Mouse (Mus musculus) MEL (cell line): ENCODE data around the gene Gm17606. TPM values are rescaled to one million over a fixed set of nuclear protein-coding genes. Genes with fewer than 3 reads are reported as not detected.
A peak's percentile ranks its signal among the peaks of the same experiment; 100 is the strongest.

Experiments used
- DNase-seq: peaks from one replicate; pipeline ENCODE4 v3.0.0; 2011; ENCODE audit warnings: low read depth, low spot score
- H3K27ac ChIP-seq: 2 replicates; pipeline ENCODE4 v1.5.1; 2012; ENCODE audit warnings: low read depth, mild to moderate bottlenecking, control low read depth, low read length, moderate library complexity; ENCODE audit not compliant: control insufficient read depth
- H3K27me3 ChIP-seq, 2 experiments: fragments of 150-350 bp in 1 of 2; sonication (generic) in 1 of 2; 2 replicates each; pipeline ENCODE4 v1.6.1; 2012; ENCODE audit warnings: low read length in 2 of 2, mild to moderate bottlenecking in 2 of 2, improper control_type of control experiment in 1 of 2, moderate library complexity in 1 of 2; ENCODE audit not compliant: insufficient read depth in 2 of 2, control insufficient read depth in 1 of 2
- H3K36me3 ChIP-seq, 2 experiments: 2 replicates each; pipeline ENCODE4 v1.6.1; 2012 to 2014; ENCODE audit warnings: low read length in 2 of 2, improper control_type of control experiment in 1 of 2, inconsistent platforms in 1 of 2, mild to moderate bottlenecking in 1 of 2; ENCODE audit not compliant: insufficient read depth in 2 of 2, control insufficient read depth in 1 of 2
- H3K4me1 ChIP-seq, 2 experiments: fragments of 150-350 bp in 1 of 2; sonication (generic) in 1 of 2; 2 replicates each; pipeline ENCODE4 v1.6.1; 2012; ENCODE audit warnings: low read length in 2 of 2, improper control_type of control experiment in 1 of 2, mild to moderate bottlenecking in 1 of 2; ENCODE audit not compliant: insufficient read depth in 2 of 2, control insufficient read depth in 1 of 2
- H3K4me3 ChIP-seq, 2 experiments: fragments of 150-350 bp in 1 of 2; sonication (generic) in 1 of 2; 2 replicates each; pipeline ENCODE4 v1.5.1; 2012; ENCODE audit warnings: low read depth in 2 of 2, low read length in 2 of 2, mild to moderate bottlenecking in 2 of 2, moderate library complexity in 2 of 2, control low read depth in 1 of 2, improper control_type of control experiment in 1 of 2; ENCODE audit not compliant: control insufficient read depth in 1 of 2, insufficient read depth in 1 of 2
- H3K79me2 ChIP-seq: 2 replicates; pipeline ENCODE4 v1.6.1; 2012; ENCODE audit warnings: mild to moderate bottlenecking, low read length, moderate library complexity; ENCODE audit not compliant: control insufficient read depth, poor library complexity, insufficient read depth
- H3K9ac ChIP-seq: 2 replicates; pipeline ENCODE4 v1.6.1; 2012; ENCODE audit warnings: low read depth, mild to moderate bottlenecking, control low read depth, low read length, moderate library complexity; ENCODE audit not compliant: control insufficient read depth, poor library complexity, severe bottlenecking
- H3K9me3 ChIP-seq: fragments of 150-350 bp; sonication (generic); replicated peaks from 2 replicates; pipeline ENCODE4 v1.6.1; 2012; ENCODE audit warnings: mild to moderate bottlenecking, low read length, improper control_type of control experiment, moderate library complexity; ENCODE audit not compliant: insufficient read depth
- BHLHE40 ChIP-seq: IDR thresholded peaks from 2 replicates; pipeline ENCODE4 v1.6.1; 2012; ENCODE audit warnings: low read depth, mild to moderate bottlenecking, inconsistent platforms, low read length, improper control_type of control experiment, borderline replicate concordance
- CTCF ChIP-seq, 3 experiments: IDR thresholded peaks in 2 of 3; conservative IDR thresholded peaks in 1 of 3; 2 replicates each; pipeline ENCODE4 v1.5.1; 2011 to 2012; ENCODE audit warnings: low read length in 3 of 3, low read depth in 2 of 3, mild to moderate bottlenecking in 2 of 3, improper control_type of control experiment in 1 of 3, inconsistent platforms in 1 of 3, mixed read lengths in 1 of 3, moderate library complexity in 1 of 3; ENCODE audit not compliant: control insufficient read depth in 1 of 3, insufficient read depth in 1 of 3, poor library complexity in 1 of 3, severe bottlenecking in 1 of 3
- E2F4 ChIP-seq: IDR thresholded peaks from 2 replicates; pipeline ENCODE4 v1.6.1; 2011; ENCODE audit warnings: low read depth, low read length, improper control_type of control experiment, borderline replicate concordance
- ELF1 ChIP-seq: IDR thresholded peaks from 2 replicates; pipeline ENCODE4 v1.6.1; 2014; ENCODE audit warnings: low read depth, mild to moderate bottlenecking, inconsistent platforms, low read length, improper control_type of control experiment, moderate library complexity
- EP300 ChIP-seq, 2 experiments: IDR thresholded peaks; 2 replicates each; pipeline ENCODE4 v1.6.1; 2011; ENCODE audit warnings: improper control_type of control experiment in 2 of 2, low read length in 2 of 2, low read depth in 1 of 2, mild to moderate bottlenecking in 1 of 2
- ETS1 ChIP-seq: IDR thresholded peaks from 2 replicates; pipeline ENCODE4 v1.6.1; 2012; ENCODE audit warnings: low read depth, mild to moderate bottlenecking, inconsistent platforms, low read length, improper control_type of control experiment, moderate library complexity
- KAT2A ChIP-seq: conservative IDR thresholded peaks from 2 replicates; pipeline ENCODE4 v1.6.1; 2012; ENCODE audit warnings: low read depth, low read length, improper control_type of control experiment, inconsistent platforms
- MAX ChIP-seq: IDR thresholded peaks from 2 replicates; pipeline ENCODE4 v1.6.1; 2011; ENCODE audit warnings: low read length, improper control_type of control experiment
- MEF2A ChIP-seq: IDR thresholded peaks from 2 replicates; pipeline ENCODE4 v1.6.1; 2014; ENCODE audit warnings: low read depth, mild to moderate bottlenecking, inconsistent platforms, low read length, improper control_type of control experiment; ENCODE audit not compliant: poor library complexity, insufficient replicate concordance, severe bottlenecking; ENCODE audit errors: extremely low read depth
- MXI1 ChIP-seq: IDR thresholded peaks from 2 replicates; pipeline ENCODE4 v1.6.1; 2011; ENCODE audit warnings: mild to moderate bottlenecking, low read depth, low read length, improper control_type of control experiment
- MYB ChIP-seq: IDR thresholded peaks from 2 replicates; pipeline ENCODE4 v1.6.1; 2011; ENCODE audit warnings: mild to moderate bottlenecking, low read depth, low read length, improper control_type of control experiment
- MYC ChIP-seq: IDR thresholded peaks from 2 replicates; pipeline ENCODE4 v1.6.1; 2011; ENCODE audit warnings: low read depth, mild to moderate bottlenecking, low read length, improper control_type of control experiment, moderate library complexity
- NELFE ChIP-seq: IDR thresholded peaks from 2 replicates; pipeline ENCODE4 v1.6.1; 2011; ENCODE audit warnings: low read depth, low read length, improper control_type of control experiment
- NRF1 ChIP-seq: IDR thresholded peaks from 2 replicates; pipeline ENCODE4 v1.6.1; 2014; ENCODE audit warnings: low read depth, mild to moderate bottlenecking, inconsistent platforms, low read length, improper control_type of control experiment, moderate library complexity; ENCODE audit not compliant: poor library complexity, insufficient read depth, severe bottlenecking
- POLR2AphosphoS2 ChIP-seq: IDR thresholded peaks from 2 replicates; pipeline ENCODE4 v1.6.1; 2011; ENCODE audit warnings: low read length, improper control_type of control experiment
- POLR2AphosphoS5 ChIP-seq: IDR thresholded peaks from 2 replicates; pipeline ENCODE4 v1.6.1; 2012; ENCODE audit warnings: low read depth, borderline replicate concordance, mild to moderate bottlenecking, inconsistent platforms, low read length, moderate library complexity, mixed read lengths
- RCOR1 ChIP-seq: IDR thresholded peaks from 2 replicates; pipeline ENCODE4 v1.6.1; 2012; ENCODE audit warnings: low read depth, mild to moderate bottlenecking, inconsistent platforms, low read length, improper control_type of control experiment
- SMC3 ChIP-seq: IDR thresholded peaks from 2 replicates; pipeline ENCODE4 v1.6.1; 2011; ENCODE audit warnings: low read depth, low read length, improper control_type of control experiment
- TBP ChIP-seq: IDR thresholded peaks from 2 replicates; pipeline ENCODE4 v1.8.0; 2011; ENCODE audit warnings: low read depth, low read length, improper control_type of control experiment
- TCF12 ChIP-seq: IDR thresholded peaks from 2 replicates; pipeline ENCODE4 v1.6.1; 2014; ENCODE audit warnings: low read depth, mild to moderate bottlenecking, inconsistent platforms, low read length, improper control_type of control experiment, moderate library complexity
- USF2 ChIP-seq, 2 experiments: IDR thresholded peaks; 2 replicates each; pipeline ENCODE4 v1.6.1; 2011 to 2012; ENCODE audit warnings: improper control_type of control experiment in 2 of 2, low read length in 2 of 2, borderline replicate concordance in 1 of 2, inconsistent platforms in 1 of 2, low read depth in 1 of 2, mild to moderate bottlenecking in 1 of 2; ENCODE audit not compliant: insufficient read depth in 1 of 2
- ZC3H11A ChIP-seq: IDR thresholded peaks from 2 replicates; pipeline ENCODE4 v1.6.1; 2012; ENCODE audit warnings: low read depth, mild to moderate bottlenecking, inconsistent platforms, low read length, improper control_type of control experiment
- ZKSCAN1 ChIP-seq: IDR thresholded peaks from 2 replicates; pipeline ENCODE4 v1.6.1; 2012; ENCODE audit warnings: low read depth, mild to moderate bottlenecking, inconsistent platforms, low read length, improper control_type of control experiment, moderate library complexity
- ZMIZ1 ChIP-seq: IDR thresholded peaks from 2 replicates; pipeline ENCODE4 v1.6.1; 2012; ENCODE audit warnings: low read depth, mild to moderate bottlenecking, inconsistent platforms, low read length, improper control_type of control experiment, moderate library complexity
- ZNF384 ChIP-seq: IDR thresholded peaks from 2 replicates; pipeline ENCODE4 v1.6.1; 2012; ENCODE audit warnings: low read depth, mild to moderate bottlenecking, inconsistent platforms, low read length, improper control_type of control experiment
- polyA plus RNA-seq, 2 experiments: library from polyadenylated mRNA; stranded (reverse) in 1 of 2; unstranded in 1 of 2; fragments of >175 nt in 1 of 2; fragments of >200 nt in 1 of 2; gene quantifications; 2 replicates each; pipeline versions ENCODE4 v1.2.1 to v1.2.4; 2012; ENCODE audit warnings: low replicate concordance in 2 of 2, low read depth in 1 of 2; ENCODE audit not compliant: insufficient read length in 2 of 2, insufficient read depth in 1 of 2, missing spikeins in 1 of 2
- total RNA-seq: library from RNA; depleted of rRNA; stranded (reverse); fragments of 300-350 nt; gene quantifications from 2 replicates; pipeline ENCODE4 v1.2.3, GENCODE M21; 2012

The Gm17606 gene
- total and polyA plus RNA-seq, 3 experiments = 0.99 TPM; not detected in 2

GRCm38 (mm10) chr14:54641305-54641969 is 685 bp downstream of the Gm17606 start, which contains the start of gene Cdh24 (continued):
- TF ChIP-seq MYB (no peak), MYC (no peak), RCOR1 (no peak), MXI1 (peak; percentile 68), SMC3 (peak; percentile 91), NRF1 (0 out of 2 replicates have a peak, but pooled peaks have one; percentile 7), EP300 (IDR thresholded peaks at IDR 0.05; ENCODE audit: low read depth in 1 of 2, low read length in 2 of 2) (no peak), TBP (no peak; the same call in 1 of the 2 replicates), TCF12 (peak; percentile 43; the same call in 1 of the 2 replicates), MEF2A (no peak), NELFE (peak; percentile 6; the same call in 1 of the 2 replicates), KAT2A (no peak), ETS1 (no peak; the same call in 1 of the 2 replicates), CTCF (IDR thresholded peaks at IDR 0.05 in 2 of 3, conservative IDR thresholded peaks at IDR 0.05 in 1 of 3; ENCODE audit: control insufficient read depth in 1 of 3, insufficient read depth in 1 of 3, low read depth in 2 of 3, low read length in 3 of 3, poor library complexity in 1 of 3, severe bottlenecking in 1 of 3) (peak; percentile 80 to 88 (median 84)), ZMIZ1 (peak; percentile 4; the same call in 1 of the 2 replicates)

GRCm38 (mm10) chr14:54642224-54642944 is 1.6 kb downstream of the Gm17606 start:
- H3K9me3 ChIP-seq = no peaks in the 10 kb centered on the region
- TF ChIP-seq ZNF384 (no peak), MYC (no peak), POLR2AphosphoS5 (no peak), MYB (no peak), RCOR1 (no peak), ZKSCAN1 (no peak), ETS1 (no peak), ELF1 (no peak), TCF12 (no peak), BHLHE40 (no peak), E2F4 (no peak), KAT2A (no peak), ZMIZ1 (no peak), EP300 (IDR thresholded peaks at IDR 0.05; ENCODE audit: low read depth in 1 of 2, low read length in 2 of 2) (no peak), USF2 (IDR thresholded peaks at IDR 0.05; ENCODE audit: borderline replicate concordance in 1 of 2, insufficient read depth in 1 of 2, low read depth in 1 of 2, low read length in 2 of 2) (no peak), POLR2AphosphoS2 (no peak; the same call in 1 of the 2 replicates), ZC3H11A (no peak), MAX (no peak)
- TF ChIP-seq, all 39 proteins: peak for 0
- Histone ChIP-seq H3K4me3 (no peak overlapping the region), H3K36me3 (peaks cover under 1 to 6% of the 10 kb centered on the region in 2 experiments; a peak in 3 of 4 replicates), H3K9ac (no peak overlapping the region), H3K4me1 (peaks cover 4% of the 10 kb centered on the region in 2 experiments; a peak in 2 of 4 replicates), H3K27ac (no peak overlapping the region), H3K79me2 (no peaks in the 10 kb centered on the region; the same call in 1 of the 2 replicates), H3K27me3 (no peaks in the 10 kb centered on the region)
- peak; percentile 29 for DNase-seq
